Mouse (Mus musculus): Measurements from ENCODE around the gene Ckap2l. TPM values are rescaled to one million over a fixed set of nuclear protein-coding genes. Genes with fewer than 3 reads are reported as not detected.

Gene Ckap2l
- polyA plus RNA-seq, 1 experiment from 2014 or later, result 13.2 TPM

- Histone ChIP-seq H3K27ac (ENCODE audit: low read depth) (no peak overlapping the region), H3K27me3 (ENCODE audit: insufficient read depth, low read length) (no peaks in the 10 kb centered on the region), H3K4me1 (ENCODE audit: insufficient read depth) (peaks cover 38% of the 10 kb centered on the region), H3K9me3 (ENCODE audit: low read length) (no peaks in the 10 kb centered on the region), H3K9ac (replicated peaks) (no peak overlapping the region), H3K4me2 (ENCODE audit: low read depth, low read length) (no peak overlapping the region), H3K36me3 (replicated peaks; ENCODE audit: insufficient read depth, low read length) (no peaks in the 10 kb centered on the region), H3K4me3 (ENCODE audit: low read depth, low read length) (no peak overlapping the region)
- TF ChIP-seq EP300 (IDR thresholded peaks at IDR 0.05; ENCODE audit: low read depth) (no peak), CTCF (IDR thresholded peaks at IDR 0.05; ENCODE audit: low read depth) (no peak)
- ATAC-seq, result no peak
- 60% methylated on average over 5 of the region's 5 CpGs for WGBS (ENCODE audit: insufficient replicate concordance)
- no peak for DNase-seq
Measured at GRCm38 (mm10) chr2:129245618-129246017, 51.4 kb downstream of the Ckap2l start.

- peaks cover 40% of the 10 kb centered on the region for H3K4me1 ChIP-seq (ENCODE audit: insufficient read depth)
- DNase-seq (no peak), ATAC-seq (no peak)
Measured at GRCm38 (mm10) chr2:129244446-129245120, 52.4 kb downstream of the Ckap2l start.

GRCm38 (mm10) chr2:129243786-129244185 lies 53.2 kb downstream of the Ckap2l start:
- Histone ChIP-seq H3K36me3 (replicated peaks; ENCODE audit: insufficient read depth, low read length) (no peaks in the 10 kb centered on the region), H3K4me2 (ENCODE audit: low read depth, low read length) (no peak overlapping the region), H3K27ac (ENCODE audit: low read depth) (peak overlapping the region; percentile 86), H3K4me3 (ENCODE audit: low read depth, low read length) (no peak overlapping the region), H3K9me3 (ENCODE audit: low read length) (no peaks in the 10 kb centered on the region; the same call in 1 of the 2 replicates), H3K9ac (replicated peaks) (peak overlapping the region; percentile 27; the same call in 1 of the 2 replicates), H3K27me3 (ENCODE audit: insufficient read depth, low read length) (no peaks in the 10 kb centered on the region), H3K4me1 (ENCODE audit: insufficient read depth) (peaks cover 42% of the 10 kb centered on the region)
- DNase-seq, result no peak
- 43% methylated on average over 9 of the region's 9 CpGs for WGBS (ENCODE audit: insufficient replicate concordance)
- no peak for ATAC-seq
- TF ChIP-seq CTCF (IDR thresholded peaks at IDR 0.05; ENCODE audit: low read depth), result no peak
- no peak for TF ChIP-seq EP300 (IDR thresholded peaks at IDR 0.05; ENCODE audit: low read depth)

More at GRCm38 (mm10) chr2:129244446-129245120, 52.4 kb downstream of the Ckap2l start:
- Histone ChIP-seq H3K9ac (replicated peaks) (no peak overlapping the region), H3K27ac (ENCODE audit: low read depth) (no peak overlapping the region), H3K27me3 (ENCODE audit: insufficient read depth, low read length) (no peaks in the 10 kb centered on the region), H3K4me3 (ENCODE audit: low read depth, low read length) (no peak overlapping the region), H3K36me3 (replicated peaks; ENCODE audit: insufficient read depth, low read length) (no peaks in the 10 kb centered on the region), H3K9me3 (ENCODE audit: low read length) (no peaks in the 10 kb centered on the region; the same call in 1 of the 2 replicates), H3K4me2 (ENCODE audit: low read depth, low read length) (no peak overlapping the region)
- no peak for TF ChIP-seq EP300 (IDR thresholded peaks at IDR 0.05; ENCODE audit: low read depth)
- no peak for TF ChIP-seq CTCF (IDR thresholded peaks at IDR 0.05; ENCODE audit: low read depth)
- 79% methylated on average over 20 of the region's 20 CpGs for WGBS (ENCODE audit: insufficient replicate concordance)

- WGBS (ENCODE audit: insufficient replicate concordance), result 62% methylated on average over 4 of the region's 4 CpGs
- DNase-seq, result no peak
- Histone ChIP-seq H3K4me3 (ENCODE audit: low read depth, low read length) (no peak overlapping the region), H3K36me3 (replicated peaks; ENCODE audit: insufficient read depth, low read length) (no peaks in the 10 kb centered on the region), H3K27ac (ENCODE audit: low read depth) (peak overlapping the region; percentile 86), H3K9me3 (ENCODE audit: low read length) (no peaks in the 10 kb centered on the region; the same call in 1 of the 2 replicates), H3K27me3 (ENCODE audit: insufficient read depth, low read length) (no peaks in the 10 kb centered on the region), H3K4me1 (ENCODE audit: insufficient read depth) (peaks cover 39% of the 10 kb centered on the region), H3K4me2 (ENCODE audit: low read depth, low read length) (no peak overlapping the region), H3K9ac (replicated peaks) (no peak overlapping the region; the same call in 1 of the 2 replicates)
- peak; percentile 25 for ATAC-seq
- TF ChIP-seq CTCF (IDR thresholded peaks at IDR 0.05; ENCODE audit: low read depth) (no peak), EP300 (IDR thresholded peaks at IDR 0.05; ENCODE audit: low read depth) (no peak)
Measured at GRCm38 (mm10) chr2:129243005-129243404, 54.0 kb downstream of the Ckap2l start.

GRCm38 (mm10) chr2:129241845-129242833 lies 54.9 kb downstream of the Ckap2l start:
- Histone ChIP-seq H3K4me1 (ENCODE audit: insufficient read depth) (peaks cover 35% of the 10 kb centered on the region), H3K9ac (replicated peaks) (no peak overlapping the region), H3K27me3 (ENCODE audit: insufficient read depth, low read length) (no peaks in the 10 kb centered on the region), H3K4me3 (ENCODE audit: low read depth, low read length) (no peak overlapping the region), H3K27ac (ENCODE audit: low read depth) (peak overlapping the region; percentile 86), H3K36me3 (replicated peaks; ENCODE audit: insufficient read depth, low read length) (no peaks in the 10 kb centered on the region), H3K9me3 (ENCODE audit: low read length) (no peaks in the 10 kb centered on the region; the same call in 1 of the 2 replicates), H3K4me2 (ENCODE audit: low read depth, low read length) (no peak overlapping the region)
- TF ChIP-seq EP300 (IDR thresholded peaks at IDR 0.05; ENCODE audit: low read depth) (peak; percentile 72), CTCF (IDR thresholded peaks at IDR 0.05; ENCODE audit: low read depth) (no peak)
- DNase-seq, result peak; percentile 75
- 71% methylated on average over 7 of the region's 7 CpGs for WGBS (ENCODE audit: insufficient replicate concordance)
- ATAC-seq, result peak; percentile 89

All from liver, postnatal 0 days (tissue).